Comparison of ENCODE assay signal across 27 mouse cellular contexts in the genomic region with DNA sequence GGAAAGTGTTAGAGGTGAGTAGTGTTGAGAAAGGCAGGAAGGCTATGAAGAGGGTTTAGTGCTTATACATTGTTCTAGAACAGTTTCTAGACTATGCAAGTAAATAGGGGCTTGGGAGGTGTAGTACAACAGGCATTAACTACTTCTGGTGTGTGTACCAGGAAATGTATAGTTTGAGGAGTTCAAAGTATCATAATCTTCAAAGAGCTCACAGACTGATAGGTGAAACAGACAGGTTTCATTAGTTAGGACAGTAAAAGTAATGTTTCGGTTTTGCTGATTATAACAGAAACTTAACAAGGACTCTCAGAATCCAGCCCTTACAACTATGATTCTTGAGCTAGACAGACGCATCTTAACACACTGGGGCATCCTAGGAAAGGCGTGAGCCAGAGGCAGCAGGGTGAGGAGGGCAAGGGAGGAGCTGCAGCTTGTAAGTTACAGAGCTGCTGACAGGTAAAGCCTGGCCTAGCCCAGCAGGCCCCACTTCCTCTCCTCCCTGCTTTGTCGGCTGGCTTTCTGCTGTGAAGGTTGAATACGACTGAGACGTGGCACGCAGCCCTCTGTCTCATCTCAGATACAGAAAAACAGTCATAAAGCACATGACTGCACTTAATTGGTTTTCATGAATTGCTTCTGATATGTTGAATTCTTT. TPM values are rescaled to one million over a fixed set of nuclear protein-coding genes. Genes with fewer than 3 reads are reported as not detected.
DNase-seq lines count a peak whose midpoint lies in the region; ATAC-seq and TF ChIP-seq lines count a peak whose summit lies in the region.
"Had no signal": no experiment of that assay in that cellular context is flagged by ENCODE, and none has a peak within 500 bp of the region (broad histone marks: within the 10 kb centered on the region; RNA-seq: fewer than 3 reads in every experiment).

No protein-coding gene starts in this region.

- ATAC-seq in heart, embryonic 11.5 days (replicated peaks; ENCODE audit: insufficient number of reproducible peaks, low FRiP score, low TSS enrichment), result no peak
- peak; percentile 80 for ATAC-seq in CD4-positive, CD25-positive, alpha-beta regulatory T cell, adult 4 months
- ATAC-seq in intestine, embryonic 15.5 days, result peak; percentile 77
- no peak for ATAC-seq in forebrain, postnatal 0 days
- no peak for ATAC-seq in megakaryocyte progenitor cell, adult 5-6 weeks (replicated peaks; ENCODE audit: poor library complexity)
- ATAC-seq: liver, postnatal 0 days had no signal

- no peaks in the 10 kb centered on the region for H3K27me3 ChIP-seq in heart, embryonic 10.5 days (ENCODE audit: insufficient read depth, poor library complexity, severe bottlenecking)
- no peaks in the 10 kb centered on the region for H3K27me3 ChIP-seq in heart, embryonic 11.5 days (ENCODE audit: control insufficient read depth, insufficient read depth, low read length)
- H3K27me3 ChIP-seq in intestine, embryonic 15.5 days (replicated peaks), result no peaks in the 10 kb centered on the region
- H3K27me3 ChIP-seq in splenic B cell, adult 2 months (ENCODE audit: control insufficient read depth, insufficient read depth, low read length, poor library complexity, severe bottlenecking), result no peaks in the 10 kb centered on the region
- H3K27me3 ChIP-seq in forebrain, postnatal 0 days (ENCODE audit: insufficient read depth, low read length), result no peaks in the 10 kb centered on the region
- H3K27me3 ChIP-seq: embryonic facial prominence, embryonic 13.5 days; forebrain, embryonic 12.5 days; heart, embryonic 12.5 days; hindbrain, embryonic 12.5 days; limb, embryonic 12.5 days had no signal

- no peaks in the 10 kb centered on the region for H3K9me3 ChIP-seq in heart, embryonic 10.5 days
- no peaks in the 10 kb centered on the region for H3K9me3 ChIP-seq in heart, embryonic 11.5 days (replicated peaks; ENCODE audit: control insufficient read depth, low read length)
- no peaks in the 10 kb centered on the region for H3K9me3 ChIP-seq in intestine, embryonic 15.5 days
- no peaks in the 10 kb centered on the region for H3K9me3 ChIP-seq in forebrain, postnatal 0 days (ENCODE audit: low read length)
- H3K9me3 ChIP-seq: embryonic facial prominence, embryonic 13.5 days; forebrain, embryonic 12.5 days; heart, embryonic 12.5 days; hindbrain, embryonic 12.5 days; limb, embryonic 12.5 days had no signal

- 49% methylated on average over 7 of the region's 7 CpGs for WGBS in heart, embryonic 10.5 days
- WGBS in heart, embryonic 11.5 days (ENCODE audit: insufficient replicate concordance), result 46% methylated on average over 7 of the region's 7 CpGs
- 60% methylated on average over 7 of the region's 7 CpGs for WGBS in intestine, embryonic 15.5 days
- 83% methylated on average over 7 of the region's 7 CpGs for WGBS in forebrain, postnatal 0 days

- H3K27ac ChIP-seq in heart, embryonic 10.5 days, result peak overlapping the region; percentile 22; the same call in 1 of the 2 replicates
- H3K27ac ChIP-seq in heart, embryonic 11.5 days (ENCODE audit: low read depth, low read length), result no peak overlapping the region
- H3K27ac ChIP-seq in intestine, embryonic 15.5 days, result 0 out of 2 replicates have a peak overlapping the region, but pooled peaks have one; percentile 34
- no peak overlapping the region for H3K27ac ChIP-seq in forebrain, postnatal 0 days (ENCODE audit: low read depth, low read length)
- H3K27ac ChIP-seq: embryonic facial prominence, embryonic 13.5 days; forebrain, embryonic 12.5 days; hindbrain, embryonic 12.5 days; limb, embryonic 12.5 days had no signal

- DNase-seq in heart, embryonic 10.5 days (ENCODE audit: low spot score), result no peak
- peak; percentile 19 for DNase-seq in splenic B cell, adult 2 months (ENCODE audit: low read depth, low spot score)
- no peak for DNase-seq in forebrain, postnatal 0 days
- no peak for DNase-seq in thymus, postnatal 36 days
- DNase-seq: adrenal gland, postnatal 25 days; cerebellum, postnatal 10 days; kidney, adult 9 months; kidney, postnatal 14 days; liver, postnatal 0 days; lung, postnatal 10 days; retina, postnatal 1 day; right cerebral cortex, postnatal 25 days had no signal

- TF ChIP-seq CTCF in forebrain, postnatal 0 days (IDR thresholded peaks at IDR 0.05; ENCODE audit: low read depth), result no peak

- H3K4me3 ChIP-seq in heart, embryonic 10.5 days, result no peak overlapping the region
- no peak overlapping the region for H3K4me3 ChIP-seq in heart, embryonic 11.5 days (ENCODE audit: low read depth, low read length)
- H3K4me3 ChIP-seq in intestine, embryonic 15.5 days (replicated peaks), result no peak overlapping the region
- no peak overlapping the region for H3K4me3 ChIP-seq in forebrain, postnatal 0 days (ENCODE audit: low read depth, low read length)
- H3K4me3 ChIP-seq: embryonic facial prominence, embryonic 13.5 days; erythroblast, embryonic 14.5 days; forebrain, embryonic 12.5 days; heart, embryonic 12.5 days; hindbrain, embryonic 12.5 days; limb, embryonic 12.5 days had no signal

- peaks cover 57% of the 10 kb centered on the region for H3K36me3 ChIP-seq in heart, embryonic 10.5 days
- H3K36me3 ChIP-seq in heart, embryonic 11.5 days (ENCODE audit: control insufficient read depth, insufficient read depth, low read length), result peaks cover 8% of the 10 kb centered on the region
- H3K36me3 ChIP-seq in intestine, embryonic 15.5 days, result peaks cover 11% of the 10 kb centered on the region
- 0 out of 2 replicates have a peak, but pooled peaks cover 2% of the 10 kb centered on the region for H3K36me3 ChIP-seq in splenic B cell, adult 2 months (ENCODE audit: control insufficient read depth, insufficient read depth, low read length, poor library complexity, severe bottlenecking)
- peaks cover 25% of the 10 kb centered on the region for H3K36me3 ChIP-seq in forebrain, postnatal 0 days (ENCODE audit: insufficient read depth)

- H3K4me2 ChIP-seq in heart, embryonic 11.5 days, result no peak overlapping the region
- no peak overlapping the region for H3K4me2 ChIP-seq in intestine, embryonic 15.5 days (replicated peaks)
- H3K4me2 ChIP-seq in forebrain, postnatal 0 days (ENCODE audit: low read depth), result no peak overlapping the region
- H3K4me2 ChIP-seq: embryonic facial prominence, embryonic 13.5 days; forebrain, embryonic 12.5 days; heart, embryonic 12.5 days; hindbrain, embryonic 12.5 days; limb, embryonic 12.5 days; liver, embryonic 11.5 days; midbrain, embryonic 11.5 days had no signal

- peaks cover 9% of the 10 kb centered on the region for H3K4me1 ChIP-seq in heart, embryonic 10.5 days
- no peaks in the 10 kb centered on the region for H3K4me1 ChIP-seq in heart, embryonic 11.5 days (ENCODE audit: control insufficient read depth, insufficient read depth, low read length)
- no peaks in the 10 kb centered on the region for H3K4me1 ChIP-seq in intestine, embryonic 15.5 days (replicated peaks)
- H3K4me1 ChIP-seq in forebrain, postnatal 0 days (ENCODE audit: insufficient read depth), result no peaks in the 10 kb centered on the region
- H3K4me1 ChIP-seq: forebrain, embryonic 12.5 days; hindbrain, embryonic 12.5 days; limb, embryonic 12.5 days had no signal

- H3K9ac ChIP-seq in heart, embryonic 11.5 days (ENCODE audit: low read depth, low read length), result no peak overlapping the region
- no peak overlapping the region for H3K9ac ChIP-seq in intestine, embryonic 15.5 days
- no peak overlapping the region for H3K9ac ChIP-seq in forebrain, postnatal 0 days
- H3K9ac ChIP-seq: embryonic facial prominence, embryonic 13.5 days; forebrain, embryonic 12.5 days; heart, embryonic 12.5 days; hindbrain, embryonic 12.5 days; limb, embryonic 12.5 days; liver, postnatal 0 days had no signal

RNA-seq across cellular contexts. Expression of gene Cdc7, which starts 18.3 kb away (rescaled TPM):
- 40.8 and 46.6 TPM in 2 replicates for polyA plus RNA-seq in heart, embryonic 10.5 days (2016; fragmentation: Nextera tagmentation; extraction: Ambion mirVana)
- 36.1 and 42.8 TPM in 2 replicates for polyA plus RNA-seq in heart, embryonic 11.5 days (2014; fragmentation: Nextera tagmentation; extraction: Ambion mirVana)
- 10 to 100 TPM; 19.1 to 23.9 TPM for polyA plus RNA-seq in CD4-positive, CD25-positive, alpha-beta regulatory T cell, adult 4 months (2017; shearing (Covaris generic))
- polyA plus RNA-seq in intestine, embryonic 15.5 days (2015; fragmentation: Nextera tagmentation; extraction: Ambion mirVana), result 36.1 and 36.8 TPM in 2 replicates
- 29.9 and 36.8 TPM in 2 replicates for total RNA-seq in forebrain, postnatal 0 days (2014; rRNA removed)
- 18.4 and 23.5 TPM in 2 replicates for polyA plus RNA-seq in forebrain, postnatal 0 days (2015; fragmentation: Nextera tagmentation; extraction: Ambion mirVana)
- total RNA-seq in megakaryocyte progenitor cell, adult 5-6 weeks (2015), result 31.6 and 38.2 TPM in 2 replicates
- total RNA-seq in megakaryocyte progenitor cell, adult 5-6 weeks (2017), result 30.9 and 42.9 TPM in 2 replicates

RNA-seq across cellular contexts. Expression of gene Hfm1, which starts 56.3 kb away (rescaled TPM):
- 1.4 TPM in 2 replicates for polyA plus RNA-seq in heart, embryonic 10.5 days (2016; fragmentation: Nextera tagmentation; extraction: Ambion mirVana)
- polyA plus RNA-seq in heart, embryonic 11.5 days (2014; fragmentation: Nextera tagmentation; extraction: Ambion mirVana), result 1.2 and 1.6 TPM in 2 replicates
- not detected for polyA plus RNA-seq in CD4-positive, CD25-positive, alpha-beta regulatory T cell, adult 4 months (2017; shearing (Covaris generic))
- polyA plus RNA-seq in intestine, embryonic 15.5 days (2015; fragmentation: Nextera tagmentation; extraction: Ambion mirVana), result 0.86 and 1.2 TPM in 2 replicates
- total RNA-seq in forebrain, postnatal 0 days (2014; rRNA removed), result 5.5 and 8.4 TPM in 2 replicates
- polyA plus RNA-seq in forebrain, postnatal 0 days (2015; fragmentation: Nextera tagmentation; extraction: Ambion mirVana), result 3.2 and 4.3 TPM in 2 replicates
- not detected in 2 replicates for total RNA-seq in megakaryocyte progenitor cell, adult 5-6 weeks (2015)
- total RNA-seq in megakaryocyte progenitor cell, adult 5-6 weeks (2017), result 0.21 TPM in 1 of 2 replicates, not detected in the other
- total RNA-seq: adrenal gland, postnatal 25 days; gastrocnemius, adult 18-20 months; gastrocnemius, postnatal 4 days; heart, postnatal 25 days had no signal
- polyA plus RNA-seq: erythroblast, embryonic 14.5 days; liver, postnatal 0 days had no signal

Comparison
In these comparisons a context has a peak if more than half of its experiments do, and no peak if none do; other contexts are left out.
1. H3K27ac ChIP-seq: peak in heart, embryonic 10.5 days (single experiment) and intestine, embryonic 15.5 days (single experiment); none in heart, embryonic 11.5 days (single experiment) and forebrain, postnatal 0 days (single experiment).
2. ATAC-seq: peak in CD4-positive, CD25-positive, alpha-beta regulatory T cell, adult 4 months (single experiment) and intestine, embryonic 15.5 days (single experiment); none in heart, embryonic 11.5 days (single experiment), forebrain, postnatal 0 days (single experiment) and megakaryocyte progenitor cell, adult 5-6 weeks (single experiment).